In the genomic region with DNA sequence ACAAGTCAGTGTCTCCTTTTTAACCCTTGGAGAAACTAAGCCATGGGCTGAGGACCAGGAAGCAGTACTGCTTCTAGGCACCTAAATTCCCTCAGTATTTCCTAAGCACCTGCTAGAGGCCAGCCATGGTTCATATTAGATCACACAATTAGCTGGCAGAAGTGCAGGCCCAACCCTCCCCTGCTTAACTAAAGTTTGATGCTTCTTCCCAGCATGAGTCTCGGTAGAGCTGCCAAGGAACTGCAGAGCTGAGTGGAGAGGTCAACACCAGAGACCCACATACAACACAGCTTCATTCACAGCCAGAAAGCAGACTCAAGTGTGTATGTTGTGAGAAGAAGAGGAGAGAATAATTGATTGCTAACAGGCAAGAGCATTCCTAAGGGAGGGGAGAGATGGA, we compare ENCODE assay signal across 25 mouse cellular contexts. TPM values are rescaled to one million over a fixed set of nuclear protein-coding genes. Genes with fewer than 3 reads are reported as not detected.
A peak's percentile ranks its signal among the peaks of the same experiment; 100 is the strongest.
DNase-seq lines count a peak whose midpoint lies in the region; ATAC-seq and TF ChIP-seq lines count a peak whose summit lies in the region.
"Had no signal": no experiment of that assay in that cellular context is flagged by ENCODE, and none has a peak within 500 bp of the region (broad histone marks: within the 10 kb centered on the region; RNA-seq: fewer than 3 reads in every experiment).

No protein-coding gene starts in this region.

- H3K27me3 ChIP-seq in heart, embryonic 13.5 days (replicated peaks) = no peaks in the 10 kb centered on the region
- H3K27me3 ChIP-seq in midbrain, postnatal 0 days (ENCODE audit: insufficient read depth, low read length) = no peaks in the 10 kb centered on the region
- H3K27me3 ChIP-seq in midbrain, embryonic 16.5 days (ENCODE audit: control insufficient read depth, insufficient read depth, low read depth, low read length) = no peaks in the 10 kb centered on the region
- H3K27me3 ChIP-seq: forebrain, embryonic 15.5 days; limb, embryonic 13.5 days; midbrain, embryonic 12.5 days had no signal

- no peak for TF ChIP-seq CTCF in midbrain, postnatal 0 days (IDR thresholded peaks at IDR 0.05)

- H3K27ac ChIP-seq in heart, embryonic 13.5 days (replicated peaks) = peak overlapping the region; percentile 34; the same call in 1 of the 2 replicates
- no peak overlapping the region for H3K27ac ChIP-seq in midbrain, postnatal 0 days (ENCODE audit: low read depth, low read length)
- H3K27ac ChIP-seq in midbrain, embryonic 16.5 days (ENCODE audit: low read length) = no peak overlapping the region
- H3K27ac ChIP-seq: forebrain, embryonic 15.5 days; limb, embryonic 13.5 days; liver, embryonic 12.5 days; midbrain, embryonic 12.5 days; stomach, postnatal 0 days had no signal

- intact Hi-C loops in heart, postnatal 25 days (cut with DNase I) = no loop called here

- H3K4me1 ChIP-seq in heart, embryonic 13.5 days = peaks cover 92% of the 10 kb centered on the region
- no peaks in the 10 kb centered on the region for H3K4me1 ChIP-seq in midbrain, postnatal 0 days (ENCODE audit: insufficient read depth, low read length)
- no peaks in the 10 kb centered on the region; the same call in 1 of the 2 replicates for H3K4me1 ChIP-seq in midbrain, embryonic 16.5 days (ENCODE audit: control insufficient read depth, insufficient read depth, low read length)
- H3K4me1 ChIP-seq: midbrain, embryonic 12.5 days had no signal

- peak; percentile 70 for DNase-seq in cerebellum, adult 11-12 months
- DNase-seq in heart, postnatal 25 days (ENCODE audit: low spot score) = no peak
- peak; percentile 32 for DNase-seq in midbrain, postnatal 0 days (ENCODE audit: low spot score)
- DNase-seq in testis, postnatal 14 days (ENCODE audit: low spot score) = no peak
- no peak for DNase-seq in kidney, postnatal 14 days
- DNase-seq: adrenal gland, postnatal 25 days; kidney, adult 9 months; kidney, postnatal 25 days; layer of hippocampus, postnatal 36 days; lung, adult 18-20 months; lung, postnatal 10 days; right cerebral cortex, postnatal 14 days; thymus, postnatal 14 days had no signal

- H3K9me3 ChIP-seq in heart, embryonic 13.5 days = no peaks in the 10 kb centered on the region
- H3K9me3 ChIP-seq in midbrain, postnatal 0 days (ENCODE audit: low read length) = no peaks in the 10 kb centered on the region
- H3K9me3 ChIP-seq in midbrain, embryonic 16.5 days (replicated peaks; ENCODE audit: control insufficient read depth, low read length, poor library complexity, severe bottlenecking) = no peaks in the 10 kb centered on the region
- H3K9me3 ChIP-seq: forebrain, embryonic 15.5 days; limb, embryonic 13.5 days; liver, embryonic 12.5 days; midbrain, embryonic 12.5 days had no signal

- H3K4me3 ChIP-seq in heart, embryonic 13.5 days = no peak overlapping the region
- no peak overlapping the region for H3K4me3 ChIP-seq in midbrain, postnatal 0 days (ENCODE audit: low read depth, low read length)
- H3K4me3 ChIP-seq in midbrain, embryonic 16.5 days (ENCODE audit: low read depth, low read length) = no peak overlapping the region
- H3K4me3 ChIP-seq: forebrain, embryonic 15.5 days; limb, embryonic 13.5 days; liver, embryonic 12.5 days; midbrain, embryonic 12.5 days had no signal

- peak overlapping the region; percentile 25; the same call in 1 of the 2 replicates for H3K9ac ChIP-seq in heart, embryonic 13.5 days
- H3K9ac ChIP-seq in midbrain, postnatal 0 days (replicated peaks; ENCODE audit: low read length, poor library complexity, severe bottlenecking) = no peak overlapping the region
- no peak overlapping the region for H3K9ac ChIP-seq in midbrain, embryonic 16.5 days (ENCODE audit: low read depth, low read length)
- H3K9ac ChIP-seq: forebrain, embryonic 15.5 days; limb, embryonic 13.5 days; liver, embryonic 12.5 days; midbrain, embryonic 12.5 days had no signal

- 44% methylated on average over 1 of the region's 1 CpGs for WGBS in heart, embryonic 13.5 days
- 46% methylated on average over 1 of the region's 1 CpGs for WGBS in midbrain, postnatal 0 days
- WGBS in midbrain, embryonic 16.5 days = 35% methylated on average over 1 of the region's 1 CpGs

- H3K4me2 ChIP-seq in heart, embryonic 13.5 days = no peak overlapping the region
- no peak overlapping the region for H3K4me2 ChIP-seq in midbrain, postnatal 0 days (ENCODE audit: low read depth, low read length, poor library complexity, severe bottlenecking)
- H3K4me2 ChIP-seq in midbrain, embryonic 16.5 days (ENCODE audit: low read length) = no peak overlapping the region
- H3K4me2 ChIP-seq: forebrain, embryonic 15.5 days; limb, embryonic 13.5 days; liver, embryonic 12.5 days; midbrain, embryonic 12.5 days had no signal

- no peak for ATAC-seq in cerebellum, adult (ENCODE audit: insufficient number of reproducible peaks, low FRiP score, low TSS enrichment)
- no peak for ATAC-seq in heart, embryonic 13.5 days (ENCODE audit: extremely low read depth, insufficient number of reproducible peaks, low FRiP score, low TSS enrichment)
- no peak for ATAC-seq in midbrain, postnatal 0 days (ENCODE audit: low FRiP score)
- ATAC-seq in midbrain, embryonic 16.5 days = no peak
- ATAC-seq: forebrain, embryonic 15.5 days; liver, embryonic 12.5 days had no signal

- H3K36me3 ChIP-seq in heart, embryonic 13.5 days = peaks cover 91% of the 10 kb centered on the region
- peaks cover 18% of the 10 kb centered on the region; the same call in 1 of the 2 replicates for H3K36me3 ChIP-seq in midbrain, postnatal 0 days (ENCODE audit: insufficient read depth, low read length)
- H3K36me3 ChIP-seq in midbrain, embryonic 16.5 days (ENCODE audit: control insufficient read depth, insufficient read depth, low read length) = peaks cover 16% of the 10 kb centered on the region

RNA-seq across cellular contexts. Expression of gene Igf2r, which starts 40.9 kb away (rescaled TPM):
- 142 and 143 TPM in 2 replicates for polyA plus RNA-seq in heart, embryonic 13.5 days (2015; fragmentation: Nextera tagmentation; extraction: Ambion mirVana)
- total RNA-seq in heart, postnatal 25 days (2021) = 100 to 1,000 TPM in 1 of 2 experiments, 10 to 100 TPM in 1; 99.0 to 108 TPM
- total RNA-seq in midbrain, postnatal 0 days (2014; rRNA removed) = 31.7 and 44.2 TPM in 2 replicates
- 5.0 and 5.4 TPM in 2 replicates for polyA plus RNA-seq in midbrain, postnatal 0 days (2015; fragmentation: Nextera tagmentation; extraction: Ambion mirVana)
- 9.6 and 10.9 TPM in 2 replicates for polyA plus RNA-seq in midbrain, embryonic 16.5 days (2015; fragmentation: Nextera tagmentation; extraction: Ambion mirVana)

RNA-seq across cellular contexts. Expression of gene Slc22a1, which starts 52.9 kb away (rescaled TPM):
- 12.0 and 15.1 TPM in 2 replicates for polyA plus RNA-seq in heart, embryonic 13.5 days (2015; fragmentation: Nextera tagmentation; extraction: Ambion mirVana)
- total RNA-seq in heart, postnatal 25 days (2021) = 10 to 100 TPM; 11.3 to 12.8 TPM
- total RNA-seq in midbrain, postnatal 0 days (2014; rRNA removed) = not detected in 2 replicates
- not detected in 2 replicates for polyA plus RNA-seq in midbrain, postnatal 0 days (2015; fragmentation: Nextera tagmentation; extraction: Ambion mirVana)
- not detected in 2 replicates for polyA plus RNA-seq in midbrain, embryonic 16.5 days (2015; fragmentation: Nextera tagmentation; extraction: Ambion mirVana)
- total RNA-seq: adrenal gland, postnatal 25 days; layer of hippocampus, adult 8-10 months; layer of hippocampus, postnatal 36 days; megakaryocyte progenitor cell, adult 5-6 weeks had no signal
- polyA plus RNA-seq: forebrain, embryonic 15.5 days; hindbrain, embryonic 11.5 days; liver, embryonic 12.5 days; midbrain, embryonic 12.5 days; neural tube, embryonic 11.5 days had no signal

Comparison
In these comparisons a context has a peak if more than half of its experiments do, and no peak if none do; other contexts are left out.
1. DNase-seq: peak in cerebellum, adult 11-12 months (single experiment) and midbrain, postnatal 0 days (single experiment); none in heart, postnatal 25 days (single experiment), testis, postnatal 14 days (single experiment) and kidney, postnatal 14 days (single experiment).
2. RNA of gene Igf2r, which starts 40.9 kb away (polyA plus RNA-seq): 142 to 143 TPM in heart, embryonic 13.5 days; 9.6 to 10.9 TPM in midbrain, embryonic 16.5 days and 5.0 to 5.4 TPM in midbrain, postnatal 0 days; every median in the first group is over 10 times any median in the second.
3. RNA of gene Slc22a1, which starts 52.9 kb away (polyA plus RNA-seq): 12.0 to 15.1 TPM in heart, embryonic 13.5 days; not detected in midbrain, postnatal 0 days and not detected in midbrain, embryonic 16.5 days; every median in the first group is over 10 times any median in the second.